Mouse (Mus musculus) heart, embryonic 15.5 days (tissue): ENCODE measurements around the gene Cdrt4. TPM values are rescaled to one million over a fixed set of nuclear protein-coding genes. Genes with fewer than 3 reads are reported as not detected.
A peak's percentile ranks its signal among the peaks of the same experiment; 100 is the strongest.

Experiments used
- ATAC-seq: fragments of 200-750 bp; cut with Nextera tagmentation; replicated peaks from 2 replicates; pipeline ENCODE4 v1.8.0; 2017; ENCODE audit warnings: low read depth, moderate TSS enrichment; ENCODE audit not compliant: insufficient number of reproducible peaks, insufficient read depth, low FRiP score
- H3K27ac ChIP-seq: fragments of 300-500 bp; sonication (generic); 2 replicates; pipeline ENCODE4 v1.5.1; 2015; ENCODE audit warnings: mild to moderate bottlenecking, inconsistent platforms
- H3K27me3 ChIP-seq: fragments of 300-500 bp; sonication (generic); 2 replicates; pipeline ENCODE4 v1.6.1; 2015; ENCODE audit warnings: inconsistent platforms
- H3K36me3 ChIP-seq: fragments of 300-500 bp; sonication (generic); 2 replicates; pipeline ENCODE4 v1.6.1; 2015; ENCODE audit warnings: mild to moderate bottlenecking, inconsistent platforms
- H3K4me1 ChIP-seq: fragments of 300-500 bp; sonication (generic); replicated peaks from 2 replicates; pipeline ENCODE4 v1.6.1; 2015; ENCODE audit warnings: inconsistent platforms
- H3K4me2 ChIP-seq: fragments of 300-500 bp; sonication (generic); 2 replicates; pipeline ENCODE4 v1.6.1; 2015; ENCODE audit warnings: inconsistent platforms, mild to moderate bottlenecking, moderate library complexity
- H3K4me3 ChIP-seq: fragments of 300-500 bp; sonication (generic); 2 replicates; pipeline ENCODE4 v1.5.1; 2015; ENCODE audit warnings: mild to moderate bottlenecking, inconsistent platforms
- H3K9ac ChIP-seq: fragments of 300-500 bp; sonication (generic); 2 replicates; pipeline ENCODE4 v1.6.1; 2015; ENCODE audit warnings: mild to moderate bottlenecking, inconsistent platforms
- H3K9me3 ChIP-seq: fragments of 300-500 bp; sonication (generic); replicated peaks from 2 replicates; pipeline ENCODE4 v1.6.1; 2016; ENCODE audit warnings: inconsistent platforms
- WGBS: fragments of 180-500 bp; shearing (Covaris S2); methylation state at CpG from one replicate; pipeline ENCODE4 v1.1.7; 2015; ENCODE audit warnings: mixed read lengths; 5-methylcytosine and 5-hydroxymethylcytosine counted together
- polyA plus RNA-seq: library from polyadenylated mRNA; unstranded; fragments of >200 nt; fragmentation: Nextera tagmentation; extraction: Ambion mirVana; gene quantifications from 2 replicates; pipeline ENCODE4 v1.2.1, GENCODE M21; 2015

Gene Cdrt4
- polyA plus RNA-seq, 1 experiment from 2014 or later = not detected

- no peaks in the 10 kb centered on the region for H3K4me1 ChIP-seq
- no peak overlapping the region for H3K4me2 ChIP-seq
- 71% methylated on average over 4 of the region's 4 CpGs for WGBS
- H3K9me3 ChIP-seq = no peaks in the 10 kb centered on the region
- H3K27ac ChIP-seq = no peak overlapping the region
- no peak for ATAC-seq
- no peaks in the 10 kb centered on the region for H3K36me3 ChIP-seq
- H3K4me3 ChIP-seq = no peak overlapping the region
- no peak overlapping the region for H3K9ac ChIP-seq
- H3K27me3 ChIP-seq = no peaks in the 10 kb centered on the region
These were observed 5.5 kb upstream of the Cdrt4 start for GRCm38 (mm10) chr11:62945514-62945913.

DNA sequence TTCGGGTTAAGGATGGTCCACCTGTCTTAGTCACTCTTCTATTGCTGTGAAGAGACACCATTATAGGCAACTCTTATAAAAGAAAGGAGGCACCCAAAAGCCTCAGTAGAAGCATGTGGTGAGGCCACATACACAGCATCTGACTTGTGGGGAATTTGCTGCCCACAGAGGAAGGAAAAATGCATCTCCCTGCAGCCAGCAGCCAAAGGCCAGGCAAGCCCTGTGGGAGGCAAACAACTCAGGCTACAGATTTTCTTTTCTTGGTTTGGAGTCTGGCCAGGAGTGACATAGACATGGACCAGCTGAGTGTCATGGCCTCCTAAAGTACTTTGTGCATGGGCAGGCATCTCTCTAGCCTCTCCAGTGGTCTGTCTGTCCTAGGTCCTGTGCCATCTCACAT lies 1.4 kb upstream of the Cdrt4 start:
- no peak overlapping the region for H3K4me3 ChIP-seq
- no peak overlapping the region for H3K27ac ChIP-seq
- ATAC-seq = no peak
- no peak overlapping the region for H3K4me2 ChIP-seq
- no peaks in the 10 kb centered on the region for H3K9me3 ChIP-seq
- H3K36me3 ChIP-seq = no peaks in the 10 kb centered on the region
- no peak overlapping the region for H3K9ac ChIP-seq
- WGBS = 89% methylated on average over 1 of the region's 1 CpGs
- H3K4me1 ChIP-seq = no peaks in the 10 kb centered on the region
- H3K27me3 ChIP-seq = no peaks in the 10 kb centered on the region

DNA sequence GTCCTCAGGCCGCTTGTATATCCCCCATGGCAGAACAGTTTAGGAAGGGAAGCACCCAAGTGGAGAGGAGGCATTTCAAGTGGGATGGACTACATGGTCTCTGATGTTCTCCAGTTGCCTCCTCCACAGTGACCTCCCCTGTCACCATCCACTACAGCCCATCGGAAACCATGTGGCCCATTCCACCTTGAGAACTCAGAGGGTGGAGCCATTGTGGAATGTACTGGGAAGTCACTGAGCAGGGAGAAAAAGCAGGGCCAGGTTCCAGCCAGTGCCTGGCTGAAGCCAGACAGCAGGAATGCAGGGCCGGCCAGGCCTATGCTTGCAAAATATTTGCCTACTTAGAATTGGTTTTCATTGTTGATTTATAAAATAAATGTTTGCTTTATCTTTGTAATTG lies 3.8 kb downstream of the Cdrt4 start:
- no peak for ATAC-seq
- Histone ChIP-seq H3K9me3 (no peaks in the 10 kb centered on the region), H3K9ac (no peak overlapping the region), H3K4me3 (no peak overlapping the region), H3K27ac (no peak overlapping the region), H3K4me1 (no peaks in the 10 kb centered on the region), H3K27me3 (no peaks in the 10 kb centered on the region), H3K36me3 (no peaks in the 10 kb centered on the region), H3K4me2 (no peak overlapping the region)
- WGBS = 65% methylated on average over 3 of the region's 3 CpGs

DNA sequence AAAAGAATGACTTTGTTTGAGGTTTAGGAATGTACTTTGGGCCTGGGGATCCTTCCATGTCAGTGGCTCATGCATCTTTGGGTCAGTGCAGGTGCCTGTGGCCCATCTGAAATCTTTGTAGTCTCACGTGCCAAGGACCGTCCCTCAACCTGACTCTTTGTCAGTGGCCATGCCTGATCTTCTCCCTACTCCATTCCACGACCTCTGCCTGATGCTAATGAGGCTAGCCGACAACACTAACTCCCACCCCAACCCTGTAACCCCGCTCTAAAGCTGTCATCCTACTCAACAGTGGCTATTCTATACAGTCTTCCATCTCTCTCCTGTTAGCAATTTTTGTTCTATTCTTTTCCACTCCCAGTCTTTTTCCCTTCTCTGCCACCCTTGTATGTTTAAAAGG lies 4.2 kb downstream of the Cdrt4 start:
- no peaks in the 10 kb centered on the region for H3K36me3 ChIP-seq
- H3K9me3 ChIP-seq = no peaks in the 10 kb centered on the region
- H3K27ac ChIP-seq = no peak overlapping the region
- whole genome bisulfite sequencing = 81% methylated on average over 5 of the region's 5 CpGs
- H3K4me3 ChIP-seq = no peak overlapping the region
- no peak overlapping the region for H3K4me2 ChIP-seq
- no peak overlapping the region for H3K9ac ChIP-seq
- H3K27me3 ChIP-seq = no peaks in the 10 kb centered on the region
- no peak for ATAC-seq
- H3K4me1 ChIP-seq = no peaks in the 10 kb centered on the region

DNA sequence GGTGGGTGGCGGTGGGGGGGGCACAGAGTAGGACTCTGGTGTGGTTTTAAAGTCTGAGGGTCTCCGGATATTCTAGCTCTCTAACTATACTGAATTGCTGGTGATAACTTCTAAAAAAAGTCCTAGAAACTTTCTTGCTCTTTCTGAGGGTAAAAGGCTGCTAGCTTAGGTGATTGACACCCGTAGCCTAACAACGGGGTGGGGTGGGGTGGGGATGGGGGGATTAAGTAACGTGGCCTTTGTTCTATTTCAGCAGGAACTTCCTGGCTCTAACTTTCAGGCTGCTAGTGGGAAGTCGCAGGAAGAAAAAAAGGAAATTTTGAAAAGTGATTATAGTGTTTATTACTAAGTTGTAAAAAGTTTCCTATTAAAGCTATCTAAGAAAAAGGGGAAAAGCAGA lies 4.8 kb downstream of the Cdrt4 start:
- Histone ChIP-seq H3K4me3 (no peak overlapping the region), H3K36me3 (no peaks in the 10 kb centered on the region)
- 41% methylated on average over 6 of the region's 6 CpGs for WGBS

DNA sequence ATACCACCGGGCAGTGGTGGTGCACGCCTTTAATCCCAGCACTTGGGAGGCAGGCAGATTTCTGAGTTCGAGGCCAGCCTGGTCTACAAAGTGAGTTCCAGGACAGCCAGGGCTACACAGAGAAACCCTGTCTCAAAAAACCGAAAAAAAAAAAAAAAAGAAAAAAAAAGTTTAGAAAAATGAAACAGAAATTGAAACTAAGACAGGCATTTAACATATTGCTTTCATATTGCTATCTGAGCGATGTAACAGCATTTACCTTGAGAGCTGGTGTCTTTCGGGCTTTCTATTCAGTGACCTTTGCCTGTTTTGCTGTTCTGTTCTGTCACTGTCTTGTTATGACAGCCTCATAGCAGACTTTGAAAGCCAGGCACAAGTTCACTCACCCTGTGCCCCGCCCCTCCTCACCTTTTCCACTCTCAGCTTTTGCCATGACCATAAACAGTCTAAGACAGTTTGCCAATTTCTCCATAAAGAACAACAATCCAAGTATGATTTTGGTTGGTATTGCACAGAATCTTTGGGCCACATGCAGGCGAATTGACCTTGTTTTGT lies 6.7 kb downstream of the Cdrt4 start:
- H3K27me3 ChIP-seq = no peaks in the 10 kb centered on the region
- ATAC-seq = no peak
- H3K27ac ChIP-seq = no peak overlapping the region

More for the DNA sequence above, 4.8 kb downstream of the Cdrt4 start:
- Histone ChIP-seq H3K4me1 (no peaks in the 10 kb centered on the region), H3K9ac (no peak overlapping the region), H3K27me3 (no peaks in the 10 kb centered on the region), H3K4me2 (no peak overlapping the region), H3K27ac (no peak overlapping the region), H3K9me3 (no peaks in the 10 kb centered on the region)
- no peak for ATAC-seq

GRCm38 (mm10) chr11:62963292-62963691 lies 12.3 kb downstream of the Cdrt4 start:
- Histone ChIP-seq H3K4me3 (no peak overlapping the region), H3K4me1 (peaks cover 17% of the 10 kb centered on the region), H3K9me3 (no peaks in the 10 kb centered on the region), H3K27me3 (no peaks in the 10 kb centered on the region), H3K36me3 (no peaks in the 10 kb centered on the region), H3K4me2 (no peak overlapping the region), H3K9ac (no peak overlapping the region), H3K27ac (no peak overlapping the region)
- 73% methylated on average over 4 of the region's 4 CpGs for WGBS
- ATAC-seq = no peak

More for the DNA sequence above, 6.7 kb downstream of the Cdrt4 start:
- H3K9ac ChIP-seq = no peak overlapping the region
- WGBS = 80% methylated on average over 8 of the region's 8 CpGs
- H3K4me3 ChIP-seq = no peak overlapping the region
- no peak overlapping the region for H3K4me2 ChIP-seq
- no peaks in the 10 kb centered on the region for H3K4me1 ChIP-seq
- no peaks in the 10 kb centered on the region for H3K36me3 ChIP-seq
- no peaks in the 10 kb centered on the region for H3K9me3 ChIP-seq

GRCm38 (mm10) chr11:62966424-62966764 lies 15.4 kb downstream of the Cdrt4 start:
- Histone ChIP-seq H3K27ac (peak overlapping the region; percentile 89), H3K4me3 (no peak overlapping the region), H3K36me3 (no peaks in the 10 kb centered on the region), H3K4me1 (peaks cover 17% of the 10 kb centered on the region), H3K9me3 (no peaks in the 10 kb centered on the region), H3K9ac (no peak overlapping the region), H3K27me3 (no peaks in the 10 kb centered on the region), H3K4me2 (peak overlapping the region; percentile 60)
- ATAC-seq = no peak
- WGBS = 57% methylated on average over 3 of the region's 3 CpGs

GRCm38 (mm10) chr11:62966765-62967633 lies 16.0 kb downstream of the Cdrt4 start:
- H3K4me2 ChIP-seq = peak overlapping the region; percentile 60
- H3K9me3 ChIP-seq = no peaks in the 10 kb centered on the region
- H3K36me3 ChIP-seq = no peaks in the 10 kb centered on the region
- H3K4me3 ChIP-seq = peak overlapping the region; percentile 32
- H3K4me1 ChIP-seq = peaks cover 17% of the 10 kb centered on the region
- 5% methylated on average over 27 of the region's 27 CpGs for WGBS
- no peaks in the 10 kb centered on the region for H3K27me3 ChIP-seq
- H3K27ac ChIP-seq = peak overlapping the region; percentile 89
- peak overlapping the region; percentile 45 for H3K9ac ChIP-seq
- ATAC-seq = peak; percentile 84

- no peak overlapping the region for H3K4me2 ChIP-seq
- no peak overlapping the region for H3K27ac ChIP-seq
- no peaks in the 10 kb centered on the region for H3K27me3 ChIP-seq
- no peaks in the 10 kb centered on the region for H3K36me3 ChIP-seq
- H3K4me1 ChIP-seq = peaks cover 14% of the 10 kb centered on the region
- no peaks in the 10 kb centered on the region for H3K9me3 ChIP-seq
- WGBS = 80% methylated on average over 1 of the region's 1 CpGs
- ATAC-seq = no peak
- no peak overlapping the region for H3K4me3 ChIP-seq
- H3K9ac ChIP-seq = no peak overlapping the region
These were observed 26.2 kb downstream of the Cdrt4 start for GRCm38 (mm10) chr11:62977176-62977575.

DNA sequence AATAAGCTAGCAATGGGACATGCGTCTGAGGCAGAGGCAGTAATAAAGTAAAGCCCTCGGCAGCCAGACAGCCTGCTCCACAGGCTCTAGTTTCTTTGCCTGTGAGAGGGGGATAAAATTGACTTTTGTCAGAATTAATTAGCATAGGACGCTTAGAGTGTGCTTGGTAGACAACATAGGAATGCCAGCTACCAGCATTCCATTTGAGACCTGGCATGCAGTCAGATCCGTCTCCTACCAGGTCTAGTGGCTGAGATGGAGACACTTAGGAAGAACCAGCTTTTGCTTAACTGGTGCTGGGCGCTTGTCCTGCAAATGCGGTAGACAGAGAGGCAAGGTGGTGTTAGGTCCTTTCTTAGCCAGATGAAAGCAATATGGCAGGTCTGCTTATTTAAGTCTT lies 27.9 kb downstream of the Cdrt4 start:
- H3K27ac ChIP-seq = peak overlapping the region; percentile 32; the same call in 1 of the 2 replicates
- ATAC-seq = no peak

GRCm38 (mm10) chr11:62981729-62982128 lies 30.7 kb downstream of the Cdrt4 start:
- Histone ChIP-seq H3K4me1 (peaks cover 21% of the 10 kb centered on the region), H3K36me3 (no peaks in the 10 kb centered on the region), H3K4me2 (no peak overlapping the region), H3K27me3 (no peaks in the 10 kb centered on the region), H3K9ac (no peak overlapping the region), H3K27ac (no peak overlapping the region), H3K9me3 (no peaks in the 10 kb centered on the region), H3K4me3 (no peak overlapping the region)
- no peak for ATAC-seq
- 63% methylated on average over 3 of the region's 3 CpGs for WGBS

More for the DNA sequence above, 27.9 kb downstream of the Cdrt4 start:
- WGBS = 56% methylated on average over 6 of the region's 6 CpGs
- no peak overlapping the region for H3K4me3 ChIP-seq
- peaks cover 14% of the 10 kb centered on the region for H3K4me1 ChIP-seq
- no peaks in the 10 kb centered on the region for H3K9me3 ChIP-seq
- no peaks in the 10 kb centered on the region for H3K27me3 ChIP-seq
- H3K9ac ChIP-seq = no peak overlapping the region
- H3K36me3 ChIP-seq = no peaks in the 10 kb centered on the region
- no peak overlapping the region for H3K4me2 ChIP-seq
